Mouse (Mus musculus) forebrain, embryonic 14.5 days (tissue): Measurements from ENCODE around the gene Slc25a33. TPM values are rescaled to one million over a fixed set of nuclear protein-coding genes. Genes with fewer than 3 reads are reported as not detected.
A peak's percentile ranks its signal among the peaks of the same experiment; 100 is the strongest.

Experiments
- ATAC-seq: fragments of 200-750 bp; cut with Nextera tagmentation; 2 replicates; pipeline ENCODE4 v1.8.0; 2017; ENCODE audit warnings: mild to moderate bottlenecking, moderate library complexity
- DNase-seq: peaks from one replicate; pipeline ENCODE4 v3.0.0-alpha.2; 2015; ENCODE audit warnings: low spot score
- H3K27ac ChIP-seq: fragments of 300-500 bp; sonication (generic); 2 replicates; pipeline ENCODE4 v1.5.1; 2014; ENCODE audit warnings: low read depth, mild to moderate bottlenecking, control low read depth, low read length, moderate library complexity
- H3K27me3 ChIP-seq: fragments of 300-500 bp; sonication (generic); replicated peaks from 2 replicates; pipeline ENCODE4 v1.6.1; 2014; ENCODE audit warnings: low read length, control low read depth, mixed read lengths; ENCODE audit not compliant: control insufficient read depth, insufficient read depth
- H3K36me3 ChIP-seq: fragments of 300-500 bp; sonication (generic); 2 replicates; pipeline ENCODE4 v1.6.1; 2014; ENCODE audit warnings: low read length, control low read depth; ENCODE audit not compliant: control insufficient read depth, insufficient read depth
- H3K4me1 ChIP-seq: fragments of 300-500 bp; sonication (generic); 2 replicates; pipeline ENCODE4 v1.6.1; 2014; ENCODE audit warnings: antibody characterized with exemption, low read length, control low read depth; ENCODE audit not compliant: control insufficient read depth, insufficient read depth
- H3K4me2 ChIP-seq: fragments of 300-500 bp; sonication (generic); 2 replicates; pipeline ENCODE4 v1.6.1; 2014; ENCODE audit warnings: mild to moderate bottlenecking, control low read depth, low read length
- H3K4me3 ChIP-seq: fragments of 300-500 bp; sonication (generic); 2 replicates; pipeline ENCODE4 v1.5.1; 2014; ENCODE audit warnings: low read depth, low read length, control low read depth
- H3K9ac ChIP-seq: fragments of 300-500 bp; sonication (generic); 2 replicates; pipeline ENCODE4 v1.6.1; 2014; ENCODE audit warnings: mild to moderate bottlenecking, low read length, control low read depth, moderate library complexity
- H3K9me3 ChIP-seq: fragments of 300-500 bp; sonication (generic); replicated peaks from 2 replicates; pipeline ENCODE4 v1.6.1; 2016; ENCODE audit warnings: low read length, control low read depth, mixed read lengths; ENCODE audit not compliant: control insufficient read depth
- WGBS: fragments of 180-500 bp; shearing (Covaris S2); extraction: QIAGEN DNeasy Blood & Tissue Kit; methylation state at CpG from one replicate; pipeline ENCODE4 v1.1.7; 2014; 5-methylcytosine and 5-hydroxymethylcytosine counted together
- microRNA-seq: library from miRNA; unstranded; fragments of <30 nt; microRNA quantifications from one replicate; pipeline ENCODE4, GENCODE M21; 2016
- polyA plus RNA-seq: library from polyadenylated mRNA; unstranded; fragments of >200 nt; fragmentation: Nextera tagmentation; extraction: Ambion mirVana; gene quantifications from 2 replicates; pipeline ENCODE4 v1.2.1, GENCODE M21; 2014

Slc25a33 gene
- polyA plus RNA-seq, 1 experiment from 2014 or later: 20.4 TPM

DNA sequence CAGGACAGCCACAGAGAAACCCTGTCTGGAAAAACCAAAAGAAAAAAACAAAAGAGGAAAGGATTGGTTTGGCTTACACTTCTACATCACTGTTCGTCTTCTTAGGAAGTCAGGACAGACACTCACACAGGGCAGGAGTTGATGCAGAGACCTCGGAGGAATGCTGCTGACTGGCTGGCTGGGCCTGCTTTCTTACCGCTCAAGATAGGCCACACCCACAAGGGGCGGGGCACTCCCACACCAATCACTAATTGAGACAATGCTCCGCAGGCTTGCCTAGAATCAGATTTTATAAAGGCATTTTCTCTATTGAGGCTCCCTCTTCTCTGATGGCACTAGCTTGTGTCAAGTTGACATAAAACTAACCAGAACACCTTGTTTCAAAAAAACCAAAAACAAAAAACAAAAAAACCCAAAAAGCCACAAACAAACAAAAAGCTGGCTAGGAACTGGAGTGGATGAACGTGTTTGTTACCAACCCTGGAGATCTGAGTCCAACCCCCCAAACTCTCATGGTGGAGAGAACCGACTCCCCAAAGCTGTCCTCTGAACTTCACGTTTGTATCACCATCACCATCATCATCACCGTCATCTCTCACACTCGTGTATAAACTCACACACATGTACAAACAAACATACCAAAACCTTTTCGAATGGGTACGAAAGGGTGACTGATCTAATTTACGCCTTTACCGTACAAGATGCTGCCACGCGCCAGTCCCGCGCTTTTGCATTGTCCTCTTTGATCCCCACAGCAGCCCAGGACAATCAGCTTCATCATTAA lies 72.5 kb downstream of the Slc25a33 start:
- Histone ChIP-seq H3K27ac (no peak overlapping the region), H3K4me1 (peaks cover 5% of the 10 kb centered on the region; the same call in 1 of the 2 replicates), H3K27me3 (0 out of 2 replicates have a peak, but pooled peaks cover 12% of the 10 kb centered on the region), H3K36me3 (no peaks in the 10 kb centered on the region), H3K9me3 (no peaks in the 10 kb centered on the region), H3K9ac (no peak overlapping the region), H3K4me2 (no peak overlapping the region), H3K4me3 (no peak overlapping the region)
- no peak for ATAC-seq
- DNase-seq: peak; percentile 37
- WGBS: 60% methylated on average over 18 of the region's 18 CpGs

DNA sequence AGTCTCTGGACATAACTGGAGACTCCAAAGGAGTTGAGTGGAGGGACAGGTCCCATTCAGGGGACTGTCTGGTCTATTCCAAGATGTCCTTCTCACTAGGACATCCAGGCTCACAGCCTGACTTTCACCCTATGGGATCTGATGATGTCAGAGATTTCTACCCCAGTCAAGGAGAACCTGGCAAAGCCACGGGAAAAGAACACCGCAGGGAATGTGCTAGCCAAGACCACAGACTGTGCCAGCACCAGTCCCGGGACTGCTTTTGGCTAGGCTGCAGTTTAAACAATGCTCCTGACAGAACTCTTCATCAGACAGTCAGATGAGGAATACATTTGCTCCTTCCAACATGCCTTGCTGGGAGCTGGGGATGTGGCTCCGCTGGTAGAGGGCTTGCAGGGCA lies 74.1 kb downstream of the Slc25a33 start:
- H3K27ac ChIP-seq: no peak overlapping the region
- no peak overlapping the region for H3K4me2 ChIP-seq
- WGBS: 84% methylated on average over 4 of the region's 4 CpGs
- no peak overlapping the region for H3K4me3 ChIP-seq
- peaks cover 5% of the 10 kb centered on the region; the same call in 1 of the 2 replicates for H3K4me1 ChIP-seq
- DNase-seq (peak; percentile 14), ATAC-seq (no peak)
- 0 out of 2 replicates have a peak, but pooled peaks cover 12% of the 10 kb centered on the region for H3K27me3 ChIP-seq
- H3K9ac ChIP-seq: no peak overlapping the region
- no peaks in the 10 kb centered on the region for H3K36me3 ChIP-seq
- no peaks in the 10 kb centered on the region for H3K9me3 ChIP-seq

GRCm38 (mm10) chr4:149698197-149698821 lies 75.8 kb downstream of the Slc25a33 start:
- Histone ChIP-seq H3K4me2 (peak overlapping the region; percentile 70), H3K36me3 (no peaks in the 10 kb centered on the region), H3K4me1 (peaks cover 5% of the 10 kb centered on the region; the same call in 1 of the 2 replicates), H3K9me3 (no peaks in the 10 kb centered on the region), H3K9ac (peak overlapping the region; percentile 62), H3K27me3 (0 out of 2 replicates have a peak, but pooled peaks cover 12% of the 10 kb centered on the region), H3K4me3 (peak overlapping the region; percentile 41), H3K27ac (no peak overlapping the region)
- WGBS: under 1% methylated on average over 35 of the region's 35 CpGs
- ATAC-seq (peak; percentile 90), DNase-seq (peak; percentile 74)

GRCm38 (mm10) chr4:149697506-149698196 lies 76.4 kb downstream of the Slc25a33 start:
- ATAC-seq (peak; percentile 33; the same call in 1 of the 2 replicates), DNase-seq (peak; percentile 11)
- Histone ChIP-seq H3K4me2 (peak overlapping the region; percentile 70), H3K36me3 (no peaks in the 10 kb centered on the region), H3K4me3 (peak overlapping the region; percentile 41), H3K9ac (peak overlapping the region; percentile 62; the same call in 1 of the 2 replicates), H3K27me3 (0 out of 2 replicates have a peak, but pooled peaks cover 12% of the 10 kb centered on the region), H3K27ac (no peak overlapping the region), H3K9me3 (no peaks in the 10 kb centered on the region), H3K4me1 (peaks cover 5% of the 10 kb centered on the region; the same call in 1 of the 2 replicates)
- 23% methylated on average over 15 of the region's 15 CpGs for WGBS

DNA sequence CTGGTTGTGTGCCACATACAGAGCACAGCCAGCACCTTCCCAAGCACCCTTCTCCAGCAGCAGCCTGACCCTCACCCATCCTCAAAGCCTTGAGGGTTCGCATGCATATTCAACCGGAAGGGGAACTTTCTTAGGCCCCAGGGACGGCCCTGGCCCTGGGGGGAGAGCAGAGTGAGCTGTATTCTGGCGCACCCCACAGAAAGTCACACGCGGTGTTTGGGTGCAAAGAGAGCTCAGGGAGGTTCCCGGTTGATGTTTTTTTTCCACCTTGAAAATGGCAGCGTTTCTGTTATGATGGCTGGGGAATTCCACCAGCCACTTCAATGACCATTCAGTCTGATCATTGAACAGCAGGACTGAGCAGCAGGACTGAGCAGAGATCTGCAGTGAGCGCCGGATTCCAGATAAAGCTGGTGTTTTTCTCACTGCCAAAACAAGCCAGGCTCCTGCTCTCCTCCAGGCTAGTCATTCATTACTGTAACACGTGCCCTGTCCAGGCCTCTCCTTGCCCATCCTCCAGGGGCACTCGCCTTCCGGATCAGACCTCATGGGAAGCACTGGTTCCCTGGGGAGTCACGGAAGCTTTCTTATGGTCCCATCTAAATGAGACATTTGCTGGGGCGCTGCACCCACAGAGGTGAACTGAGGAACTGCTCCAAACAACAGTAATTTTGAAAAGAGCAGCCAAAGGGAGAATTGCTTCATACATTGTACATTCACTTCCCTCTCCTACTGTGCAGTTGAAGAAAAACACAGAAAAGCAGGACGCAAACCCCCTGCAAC lies 77.7 kb downstream of the Slc25a33 start:
- Histone ChIP-seq H3K9me3 (no peaks in the 10 kb centered on the region), H3K36me3 (no peaks in the 10 kb centered on the region), H3K4me1 (peaks cover 5% of the 10 kb centered on the region; the same call in 1 of the 2 replicates), H3K27ac (no peak overlapping the region), H3K4me2 (no peak overlapping the region), H3K9ac (no peak overlapping the region), H3K27me3 (0 out of 2 replicates have a peak, but pooled peaks cover 12% of the 10 kb centered on the region), H3K4me3 (no peak overlapping the region)
- ATAC-seq (no peak), DNase-seq (no peak)
- WGBS: 43% methylated on average over 16 of the region's 16 CpGs

Small RNA genes within 50 kb of the gene (microRNA-seq; reads per million reads assigned to microRNA genes)
- not detected for gene Gm47301

Other genes with a start within 250 kb of the Slc25a33 start
- 36.1 and 42.4 TPM in 2 replicates for gene Clstn1, start 187.8 kb downstream of the Slc25a33 start, polyA plus RNA-seq
- 8.9 and 12.9 TPM in 2 replicates for gene Pik3cd, start 71.7 kb downstream of the Slc25a33 start, polyA plus RNA-seq
- 20.4 and 24.9 TPM in 2 replicates for gene Tmem201, start 36.2 kb downstream of the Slc25a33 start, polyA plus RNA-seq
- gene Spsb1, start 180.8 kb upstream of the Slc25a33 start, polyA plus RNA-seq: 4.8 and 6.2 TPM in 2 replicates
- gene H6pd, start 234.7 kb upstream of the Slc25a33 start, polyA plus RNA-seq: 1.5 and 1.8 TPM in 2 replicates